Mouse (Mus musculus) 416B (cell line): ENCODE data around the gene Fbxw7.
"Not testable (repeated sequence)": the region's sequence is repeated elsewhere in the genome, so short reads cannot be mapped to it uniquely, and the experiment has no call there.

Experiments
- DNase-seq: peaks from one replicate; pipeline ENCODE4 v3.0.0; 2011; ENCODE audit warnings: low read depth

Gene Fbxw7

DNA sequence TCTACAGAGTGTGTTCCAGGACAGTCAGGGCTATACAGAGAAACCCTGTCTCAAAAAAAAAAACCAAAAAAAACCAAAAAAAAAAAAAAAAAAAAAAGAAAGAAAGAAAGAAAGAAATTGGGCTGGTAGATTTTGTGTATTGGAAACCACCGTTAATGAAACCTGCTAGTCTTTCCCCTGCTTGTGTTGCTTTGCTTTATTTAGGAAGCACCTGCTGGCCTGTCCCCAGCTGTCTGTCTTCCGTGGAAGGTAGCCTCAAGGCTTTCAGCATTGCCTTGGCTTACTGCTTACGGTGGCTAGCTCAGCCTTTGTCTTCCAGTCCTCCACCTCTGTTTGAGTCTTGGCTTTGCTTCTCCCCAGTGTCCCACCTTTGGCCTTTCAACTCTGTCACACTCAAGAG is 11.9 kb downstream of the Fbxw7 start:
- DNase-seq: peak; percentile 62

DNA sequence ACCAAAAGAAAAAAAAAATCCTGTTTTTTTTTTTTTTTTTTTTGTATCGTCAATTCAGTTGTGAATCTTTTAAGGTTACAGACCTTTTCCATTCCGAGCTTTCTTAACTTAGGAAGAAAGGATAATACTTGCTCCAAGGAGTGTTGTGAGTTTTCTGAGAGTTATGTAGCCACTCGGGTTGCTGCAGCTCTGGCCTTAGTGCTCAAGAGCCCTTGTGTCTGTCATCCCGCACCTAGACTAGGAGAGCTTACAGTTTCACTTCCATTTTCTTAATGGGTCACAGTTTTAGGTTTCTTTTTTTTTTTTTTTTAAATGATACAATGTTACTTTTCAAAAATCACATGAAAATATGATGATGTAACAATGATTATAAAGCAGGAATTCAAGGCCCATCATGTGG is 12.5 kb downstream of the Fbxw7 start:
- peak; percentile 46 for DNase-seq

DNA sequence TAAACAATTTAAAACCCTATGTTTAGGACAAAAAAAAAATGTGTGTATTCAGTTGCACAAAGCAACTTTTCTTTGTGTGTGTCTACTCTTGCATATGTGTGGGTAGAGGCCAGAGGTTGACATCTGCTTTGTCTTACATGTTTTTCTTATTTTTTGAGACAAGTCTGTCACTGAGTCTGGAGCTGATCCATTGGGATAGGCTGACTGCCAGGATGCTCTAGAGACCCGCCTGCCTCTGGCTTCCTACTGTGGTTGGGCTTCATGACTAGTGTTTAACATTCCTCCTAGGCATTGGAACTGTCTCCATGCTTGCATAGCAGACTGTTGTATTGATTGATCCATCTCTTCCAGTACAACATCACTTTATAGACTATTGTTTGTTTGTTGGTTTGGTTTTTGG is 14.3 kb downstream of the Fbxw7 start:
- DNase-seq: no peak

DNA sequence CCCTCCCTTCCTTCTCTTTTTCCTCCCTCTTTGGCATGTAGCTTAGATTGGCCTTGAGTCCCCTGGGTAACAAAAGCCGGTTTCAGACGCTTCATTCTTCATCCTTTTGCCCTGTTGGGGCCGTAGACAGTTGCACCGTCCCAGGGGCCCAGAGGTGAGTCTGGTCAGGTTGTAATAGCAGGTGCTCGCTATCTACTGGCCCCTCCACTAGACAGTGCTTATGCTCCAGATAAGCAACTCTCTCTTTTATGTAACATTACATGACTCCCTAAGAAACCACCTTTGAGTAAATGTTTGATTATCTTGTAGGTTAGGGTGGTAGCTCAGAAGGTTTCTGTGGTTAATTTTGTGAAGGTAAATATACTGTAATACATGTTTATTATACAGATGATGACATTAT is 21.0 kb downstream of the Fbxw7 start:
- no peak for DNase-seq

DNA sequence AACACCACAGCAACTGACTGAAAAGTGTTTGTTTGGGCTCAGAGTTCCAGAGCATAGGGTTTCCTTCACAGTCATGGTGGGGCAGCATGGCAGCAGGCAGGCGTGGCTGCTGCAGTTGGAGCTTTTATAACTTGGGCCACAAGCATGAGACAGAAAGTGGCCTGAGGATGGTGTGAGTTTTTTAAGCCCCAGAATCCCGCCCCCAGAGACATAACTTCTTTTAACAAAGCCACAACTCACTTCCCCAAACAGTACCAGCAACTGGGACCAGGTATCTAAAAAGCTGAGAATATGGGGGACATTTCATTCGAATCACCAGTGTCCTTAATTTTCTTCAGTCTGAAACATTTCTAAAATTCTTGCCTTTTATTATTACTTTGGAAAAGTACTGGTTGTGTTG is 22.9 kb downstream of the Fbxw7 start:
- peak; percentile 42 for DNase-seq

DNA sequence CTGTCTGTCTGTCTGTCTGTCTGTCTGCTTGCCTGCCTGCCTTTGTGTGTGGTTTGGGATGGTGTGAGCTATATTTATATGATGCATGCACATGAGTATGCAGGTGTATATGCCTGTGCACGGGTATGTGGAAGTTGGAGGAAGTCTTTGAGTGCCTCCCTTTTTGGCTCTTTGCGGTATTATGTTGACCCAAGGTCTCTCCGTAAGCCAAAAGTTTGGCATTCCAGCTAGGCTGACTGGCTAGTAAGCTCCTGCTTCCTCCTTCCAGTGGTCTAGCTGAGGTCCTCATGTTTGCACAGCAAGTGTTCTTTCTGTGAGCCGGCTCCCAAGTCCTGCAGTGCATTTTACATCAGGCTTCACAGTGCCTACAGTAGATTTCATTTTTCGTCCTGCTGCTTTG is 24.4 kb downstream of the Fbxw7 start:
- no peak for DNase-seq

DNA sequence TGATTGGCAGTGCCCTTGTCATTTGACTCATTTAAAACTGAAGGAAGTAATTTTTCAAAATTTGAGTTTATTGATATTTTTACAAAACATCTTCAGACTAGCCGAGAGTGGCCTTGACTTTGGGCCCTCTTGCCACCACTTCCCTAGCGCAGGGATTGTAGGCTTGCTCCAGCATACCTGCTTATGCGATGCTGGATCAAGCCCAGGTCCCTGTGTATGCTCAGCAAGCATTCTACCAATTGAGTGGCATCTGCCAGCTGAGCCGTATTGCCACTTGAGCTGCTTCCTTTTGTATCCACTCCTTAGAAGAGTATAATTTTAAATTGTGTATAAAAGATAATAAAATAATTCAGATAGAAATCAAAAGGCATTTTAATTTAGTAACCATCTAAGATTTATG is 26.2 kb downstream of the Fbxw7 start:
- DNase-seq: no peak

DNA sequence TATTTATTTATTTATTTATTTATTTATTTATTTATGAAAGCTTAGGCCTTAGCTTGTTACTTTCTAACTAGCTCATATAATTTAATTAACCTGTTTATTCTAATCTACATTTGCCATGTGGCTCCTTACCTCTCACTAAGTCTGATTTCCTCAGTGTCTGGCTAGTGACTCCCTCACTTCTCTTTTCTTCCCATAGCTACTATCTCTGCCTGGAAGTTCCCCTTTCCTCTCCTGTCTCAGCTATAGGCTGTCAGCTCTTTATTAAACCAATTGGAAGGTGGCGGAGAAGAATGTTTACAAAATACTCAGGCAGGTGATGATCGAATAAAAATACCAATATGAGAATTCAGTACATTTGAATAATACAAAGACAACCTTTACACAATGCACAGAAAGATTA is 27.7 kb downstream of the Fbxw7 start:
- no peak for DNase-seq

DNA sequence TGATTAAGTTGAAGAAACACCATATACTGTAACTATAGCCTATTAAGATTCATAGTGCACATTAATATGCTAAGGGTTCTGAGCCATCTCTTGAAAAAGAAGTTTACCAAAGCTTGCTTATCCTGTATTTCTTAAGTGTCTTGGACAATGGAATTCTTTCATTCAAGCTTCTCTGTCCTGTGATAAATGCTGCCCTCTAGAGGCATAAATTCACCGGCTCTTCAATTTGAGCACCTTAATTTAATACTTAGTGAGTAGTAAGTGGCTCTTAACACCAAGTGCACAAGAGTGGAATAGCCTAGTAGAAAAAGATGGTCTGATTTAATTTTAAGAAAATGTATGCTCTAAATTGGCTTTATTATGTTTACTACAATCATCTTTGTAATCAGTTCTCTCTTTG is 28.5 kb downstream of the Fbxw7 start:
- peak; percentile 86 for DNase-seq

DNA sequence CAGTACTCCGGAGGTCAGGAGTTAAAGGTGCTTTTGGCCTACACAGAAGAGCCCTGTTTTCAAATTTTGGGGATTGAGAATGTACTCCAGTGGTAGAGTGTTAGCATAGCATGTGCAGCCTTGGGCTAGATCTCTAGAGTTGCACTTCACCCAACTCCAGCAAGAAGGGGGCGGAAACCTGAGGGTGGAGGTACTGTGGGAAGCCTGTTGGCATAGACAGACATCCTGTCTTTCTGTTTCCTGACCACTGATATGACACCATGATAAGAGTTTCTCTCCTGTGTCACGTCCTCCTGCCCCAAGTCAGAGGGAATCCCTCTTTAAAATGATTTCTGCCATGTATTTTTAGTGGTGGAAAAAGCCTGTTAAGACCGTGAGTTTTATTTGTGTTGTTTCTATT is 33.7 kb downstream of the Fbxw7 start:
- peak; percentile 96 for DNase-seq

DNA sequence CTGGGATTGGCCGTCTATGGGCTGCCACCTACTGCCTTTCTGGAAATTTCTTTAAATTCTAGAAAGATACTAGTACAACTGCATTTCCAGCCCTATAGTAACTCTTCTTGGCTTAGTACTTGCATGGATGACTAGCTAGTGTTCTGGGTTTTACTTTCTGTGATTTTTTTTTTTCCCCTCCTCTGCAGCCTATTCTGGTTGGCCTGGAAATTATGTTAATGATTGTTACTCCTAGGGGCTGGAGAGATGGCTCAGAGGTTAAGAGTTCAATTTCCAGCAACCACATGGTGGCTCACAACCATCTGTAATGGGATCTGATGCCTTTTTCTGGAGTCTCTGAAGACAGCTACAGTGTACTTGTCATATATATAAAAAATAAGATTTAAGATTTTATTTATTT is 35.4 kb downstream of the Fbxw7 start:
- no peak for DNase-seq

DNA sequence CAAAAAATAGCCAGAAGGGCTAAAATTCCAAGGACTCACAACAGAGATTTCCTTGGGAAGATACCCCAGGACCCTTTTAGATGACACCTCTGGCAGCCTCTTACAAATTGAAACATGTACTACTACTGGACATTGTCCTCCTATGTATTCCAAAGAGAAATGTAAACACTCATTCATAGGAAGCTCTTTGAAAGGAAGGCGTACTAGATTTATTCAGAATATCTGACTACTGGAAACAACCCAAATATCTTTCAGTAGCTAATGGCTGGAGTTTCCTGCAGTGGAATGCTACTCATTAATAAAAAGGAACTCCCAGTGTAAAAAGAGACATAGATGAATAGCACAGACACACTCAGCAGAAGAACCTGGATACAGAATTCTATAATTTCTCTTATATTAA is 36.7 kb downstream of the Fbxw7 start:
- DNase-seq: no peak

DNA sequence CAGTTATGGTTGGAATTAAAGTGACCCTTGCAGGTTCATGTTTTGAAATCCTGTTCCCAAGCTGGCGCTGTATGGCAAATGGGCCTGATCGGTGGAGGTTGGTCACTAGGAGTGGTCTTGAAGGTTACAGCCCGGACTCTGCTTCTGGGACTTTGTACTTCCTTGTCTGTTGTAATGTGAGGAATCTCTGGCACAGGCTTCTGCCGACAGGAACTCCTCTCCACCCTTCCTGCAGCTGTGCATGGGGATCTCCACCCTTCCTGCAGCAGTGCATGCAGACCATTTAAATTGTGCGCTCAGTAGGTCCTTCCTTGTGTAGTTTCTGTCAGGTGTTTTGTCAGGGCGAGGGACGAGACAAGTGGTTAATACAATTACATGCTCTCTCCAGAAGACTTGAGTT is 37.8 kb downstream of the Fbxw7 start:
- DNase-seq: no peak

DNA sequence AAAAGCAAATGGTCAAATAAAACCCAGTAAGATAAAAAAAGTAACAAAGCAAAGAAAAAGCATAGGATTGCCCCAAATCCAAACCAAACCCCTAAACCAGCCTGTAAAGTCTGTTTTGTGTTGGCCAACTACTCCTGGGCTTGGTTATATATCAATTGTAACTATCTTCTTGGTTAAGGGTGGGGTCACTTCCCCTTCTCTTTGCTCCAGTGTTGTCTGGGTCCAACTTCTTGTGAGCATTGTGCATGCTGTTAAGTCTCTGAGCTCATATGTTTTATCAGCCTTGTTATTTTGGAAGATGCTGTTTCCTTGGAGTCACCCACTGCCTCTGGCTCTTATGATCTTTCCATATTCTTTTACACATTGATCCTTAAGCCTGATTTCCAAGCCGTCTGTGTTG is 39.4 kb downstream of the Fbxw7 start:
- DNase-seq: peak; percentile 52

DNA sequence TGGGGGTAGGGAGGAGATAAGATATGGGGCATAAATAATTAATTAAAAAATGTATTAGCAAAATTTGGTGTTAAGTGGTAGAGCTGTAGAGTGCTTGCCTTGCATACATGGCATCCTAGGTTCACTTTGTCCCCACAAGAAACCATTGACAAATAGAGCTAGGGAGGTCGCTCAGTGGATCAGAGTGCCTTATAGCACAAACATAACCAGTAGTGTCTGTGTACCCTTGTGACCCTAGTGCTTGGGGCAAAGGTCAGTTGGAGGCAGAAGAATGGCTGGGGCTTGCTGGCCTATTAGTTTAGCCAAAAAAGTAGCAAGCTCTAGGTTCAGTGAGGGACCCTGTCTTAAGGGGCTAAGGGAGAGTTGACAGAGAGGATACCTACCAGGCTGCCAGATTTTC is 45.6 kb downstream of the Fbxw7 start:
- no peak for DNase-seq

DNA sequence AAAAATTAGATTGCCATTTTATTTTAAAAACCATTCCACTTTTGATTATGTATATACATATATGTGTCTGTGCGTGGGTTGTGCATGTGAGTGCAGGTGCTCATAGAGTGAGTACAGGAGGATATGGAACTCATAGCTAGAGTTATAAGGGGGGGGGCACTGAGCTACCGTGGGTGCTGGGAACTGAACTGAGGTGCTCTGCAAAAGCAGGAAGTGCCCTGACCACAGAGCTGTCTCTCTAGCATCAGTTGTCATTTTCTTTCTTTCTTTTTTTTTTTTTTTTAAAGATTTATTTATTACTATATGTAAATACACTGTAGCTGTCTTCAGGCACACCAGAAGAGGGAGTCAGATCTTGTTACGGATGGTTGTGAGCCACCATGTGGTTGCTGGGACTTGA is 46.7 kb downstream of the Fbxw7 start:
- not testable (repeated sequence) for DNase-seq

DNA sequence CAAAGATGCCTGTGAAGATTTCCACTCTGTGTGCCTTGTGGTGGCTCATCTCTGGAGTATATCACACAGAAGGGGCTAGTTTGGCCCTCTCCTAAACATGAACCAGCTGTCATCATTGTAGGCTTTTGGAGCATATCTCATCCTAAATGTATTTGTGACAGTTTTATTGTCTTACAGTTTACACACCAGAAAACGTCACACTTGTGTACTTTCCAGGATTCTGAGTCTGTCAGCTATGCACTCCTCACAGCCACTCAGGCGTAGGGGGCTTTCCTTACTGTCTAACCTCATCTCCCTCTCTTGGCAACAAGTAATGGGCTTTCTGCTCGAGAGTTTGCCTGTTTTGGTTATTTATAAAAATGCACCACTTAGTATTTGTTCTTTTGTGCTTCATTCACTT is 50.6 kb downstream of the Fbxw7 start:
- no peak for DNase-seq

DNA sequence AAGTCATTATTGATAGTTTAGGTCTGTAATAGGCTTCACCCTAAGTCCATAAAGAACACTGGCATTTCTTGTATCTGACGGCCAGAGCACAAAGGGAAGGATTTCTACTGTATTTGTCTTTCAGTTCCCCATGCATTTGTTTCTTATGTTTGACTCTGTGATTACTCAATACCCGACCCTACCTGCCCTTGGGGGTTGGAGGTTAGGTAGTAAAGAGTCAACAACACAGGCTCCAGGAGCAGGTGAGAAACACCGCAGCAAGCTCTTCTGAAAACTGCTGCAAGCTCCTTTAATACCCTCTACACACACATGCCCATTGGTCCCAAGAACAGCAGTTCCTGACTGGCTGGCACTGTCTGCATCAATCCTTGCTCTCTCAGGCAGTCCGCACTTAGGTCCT is 51.8 kb downstream of the Fbxw7 start:
- no peak for DNase-seq

DNA sequence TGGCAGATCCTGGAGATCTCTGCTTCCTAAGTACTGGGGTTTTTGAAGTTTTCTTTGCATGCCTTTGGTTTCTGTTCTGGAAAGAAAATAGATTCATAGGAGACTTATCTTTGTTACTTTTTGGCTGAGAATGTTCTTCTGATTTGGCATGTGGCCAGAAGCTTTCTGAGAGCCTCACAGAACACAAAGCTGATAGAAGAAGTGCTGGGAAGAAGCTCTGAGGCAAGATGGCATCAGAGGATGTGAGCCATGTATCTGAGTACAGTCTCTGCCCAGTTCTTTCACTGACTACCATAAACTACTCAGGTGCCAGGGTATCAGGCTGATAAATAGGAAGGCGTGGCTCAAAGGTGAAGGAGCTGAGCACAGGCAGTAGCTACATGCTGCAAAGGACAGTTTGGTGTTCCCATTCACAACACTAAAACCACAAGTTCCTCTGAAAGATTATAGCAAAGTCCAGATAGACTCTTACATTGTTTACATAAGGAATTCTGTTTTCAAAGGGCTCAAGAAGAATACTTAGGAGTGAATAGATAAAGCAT is 52.4 kb downstream of the Fbxw7 start:
- DNase-seq: peak; percentile 47

DNA sequence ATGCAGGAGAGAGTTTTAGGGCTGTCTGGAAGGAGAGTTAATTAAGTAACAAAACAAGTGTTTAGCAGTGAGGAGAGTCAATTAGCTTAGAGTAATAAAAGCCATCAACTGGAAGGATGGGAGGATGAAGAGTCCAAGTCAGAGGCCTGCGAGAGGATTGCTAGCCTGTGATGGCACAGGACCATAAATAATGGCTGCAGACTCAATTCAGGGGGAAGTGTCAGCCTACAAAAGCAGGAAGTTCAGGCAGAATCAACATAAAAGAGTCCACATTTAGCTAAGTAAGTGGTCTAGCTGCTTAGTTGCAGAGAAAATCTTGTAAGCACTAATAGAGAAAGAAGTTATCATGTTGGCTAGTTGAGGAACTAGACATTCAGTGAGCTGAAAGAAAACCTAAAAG is 52.9 kb downstream of the Fbxw7 start:
- DNase-seq: no peak

DNA sequence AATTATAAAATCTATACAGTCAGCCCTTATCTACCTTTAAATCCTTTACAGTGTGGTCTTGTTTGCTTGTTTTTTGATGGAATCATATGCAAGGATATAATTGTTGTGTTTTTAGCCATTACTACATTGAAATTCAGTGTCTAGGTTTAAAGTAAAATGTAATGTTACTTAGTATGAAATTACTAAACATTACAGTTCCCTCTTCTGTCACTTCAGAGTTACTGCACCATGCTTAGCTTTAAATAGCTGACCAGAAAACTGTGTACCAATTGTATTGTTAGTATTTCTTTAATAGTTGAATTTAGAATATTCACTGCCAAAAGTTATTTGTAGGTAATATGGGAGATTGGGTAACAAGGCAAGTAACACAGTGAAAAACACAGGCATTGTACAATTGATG is 55.1 kb downstream of the Fbxw7 start:
- DNase-seq: peak; percentile 42

DNA sequence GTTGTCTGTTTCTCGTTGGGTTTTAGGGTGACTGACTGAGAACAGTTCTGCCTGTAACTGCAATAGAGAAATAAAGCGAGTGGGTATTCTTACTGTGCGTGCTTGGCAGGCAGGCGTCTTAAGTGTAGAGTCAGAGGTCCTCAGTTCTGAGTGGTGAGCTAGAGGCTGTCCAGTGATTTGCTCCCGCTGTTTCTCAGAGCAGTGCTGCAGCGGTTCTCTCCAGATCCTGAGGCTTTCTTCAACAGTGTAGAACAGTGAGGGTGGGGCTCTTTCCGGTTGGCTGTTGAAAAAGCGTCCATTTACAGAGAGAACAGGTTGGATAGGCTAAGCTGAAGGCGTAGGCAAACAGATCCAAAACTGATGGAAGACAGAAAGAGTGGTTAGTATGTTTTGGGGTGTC is 60.2 kb downstream of the Fbxw7 start:
- no peak for DNase-seq

DNA sequence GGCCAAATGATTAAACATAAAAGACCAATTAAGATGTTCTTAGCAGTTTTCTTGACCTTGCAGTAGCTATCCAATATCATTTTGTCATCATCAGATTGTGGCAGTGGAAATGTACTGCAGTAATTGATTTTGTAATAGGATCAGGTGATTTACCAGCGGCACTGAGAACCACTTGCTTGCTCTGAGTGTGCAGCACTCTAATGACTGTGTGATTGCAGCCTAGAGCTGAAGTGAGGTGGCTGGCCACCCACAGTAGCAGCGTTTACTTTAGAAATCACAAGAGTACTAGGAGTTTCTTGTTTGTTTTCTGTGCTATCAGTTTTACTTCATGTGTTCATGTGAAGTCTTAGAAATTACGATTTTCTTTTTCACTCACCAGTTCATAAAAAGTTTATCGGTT is 61.1 kb downstream of the Fbxw7 start:
- no peak for DNase-seq

DNA sequence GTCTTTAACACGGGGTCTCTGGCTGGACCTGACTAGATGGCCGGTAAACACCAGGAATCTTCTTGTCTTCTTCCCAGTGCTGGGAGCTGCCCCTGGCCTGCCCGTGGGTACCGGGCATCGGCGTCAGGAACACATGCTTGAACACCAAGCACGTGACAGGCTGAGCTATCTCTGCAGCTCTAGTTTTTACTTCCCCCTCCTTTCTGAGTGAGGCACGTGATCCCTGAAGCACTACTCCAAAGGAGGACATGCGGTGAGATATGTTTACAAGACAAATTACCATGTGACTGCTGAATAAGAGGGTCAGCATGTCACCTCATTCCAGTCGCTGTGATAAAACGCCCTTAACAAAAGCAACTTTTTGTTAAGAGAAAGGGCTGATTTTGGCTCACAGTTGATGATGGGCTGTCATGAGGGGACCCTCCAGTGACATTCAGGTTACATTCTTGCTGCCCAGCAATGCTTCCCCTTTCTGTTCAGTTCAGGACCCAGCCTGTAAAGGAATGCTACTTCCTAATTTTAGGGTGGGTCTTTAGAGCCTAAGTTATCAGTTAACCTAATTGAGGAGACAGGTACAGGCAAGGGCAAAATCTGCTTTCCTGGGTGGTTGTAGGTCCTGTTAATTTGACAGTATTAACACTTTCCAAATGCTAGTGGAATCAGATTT is 68.9 kb downstream of the Fbxw7 start:
- DNase-seq: no peak

DNA sequence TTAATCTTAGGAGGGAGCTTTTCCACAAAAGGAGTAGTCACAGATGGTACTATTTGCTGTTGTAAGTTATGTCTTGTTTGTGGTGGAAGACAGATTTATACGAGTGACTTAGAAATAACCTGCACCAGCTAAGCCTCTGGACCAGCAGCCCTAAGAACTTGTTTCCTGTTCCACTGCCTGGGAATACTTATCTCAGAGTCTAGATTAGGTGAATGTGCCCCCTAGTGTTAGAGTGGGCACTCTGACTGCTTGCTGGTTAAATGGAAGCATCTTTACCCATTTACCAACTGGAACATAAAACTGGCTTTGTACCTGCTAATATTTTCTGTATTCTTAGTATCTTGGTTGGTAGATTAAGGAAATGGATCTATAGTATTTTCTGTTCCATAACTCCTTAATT is 74.6 kb downstream of the Fbxw7 start:
- peak; percentile 63 for DNase-seq
